Mouse (Mus musculus) limb, embryonic 14.5 days (tissue): Measurements from ENCODE around the gene Urm1. TPM values are rescaled to one million over a fixed set of nuclear protein-coding genes. Genes with fewer than 3 reads are reported as not detected.

Source experiments
- ATAC-seq: fragments of 200-750 bp; cut with Nextera tagmentation; 2 replicates; pipeline ENCODE4 v1.8.0; 2017; ENCODE audit warnings: low read depth, moderate number of reproducible peaks, moderate TSS enrichment; ENCODE audit not compliant: low FRiP score
- DNase-seq: peaks from one replicate; pipeline ENCODE4 v3.0.0-alpha.2; 2015; ENCODE audit warnings: low spot score
- H3K27ac ChIP-seq: fragments of 300-500 bp; sonication (generic); replicated peaks from 2 replicates; pipeline ENCODE4 v1.5.1; 2014; ENCODE audit warnings: low read depth, mild to moderate bottlenecking, low read length, moderate library complexity, mixed read lengths
- H3K27me3 ChIP-seq: fragments of 300-500 bp; sonication (generic); 2 replicates; pipeline ENCODE4 v1.6.1; 2014; ENCODE audit warnings: low read length, mixed read lengths; ENCODE audit not compliant: control insufficient read depth, insufficient read depth
- H3K36me3 ChIP-seq: fragments of 300-500 bp; sonication (generic); 2 replicates; pipeline ENCODE4 v1.6.1; 2014; ENCODE audit warnings: mild to moderate bottlenecking, low read length, moderate library complexity, mixed read lengths; ENCODE audit not compliant: control insufficient read depth, insufficient read depth
- H3K4me1 ChIP-seq: fragments of 300-500 bp; sonication (generic); 2 replicates; pipeline ENCODE4 v1.6.1; 2014; ENCODE audit warnings: antibody characterized with exemption, low read length, mixed read lengths; ENCODE audit not compliant: control insufficient read depth, insufficient read depth
- H3K4me2 ChIP-seq: fragments of 300-500 bp; sonication (generic); replicated peaks from 2 replicates; pipeline ENCODE4 v1.6.1; 2014; ENCODE audit warnings: low read depth, mild to moderate bottlenecking, low read length, moderate library complexity; ENCODE audit not compliant: severe bottlenecking
- H3K4me3 ChIP-seq: fragments of 300-500 bp; sonication (generic); replicated peaks from 2 replicates; pipeline ENCODE4 v1.5.1; 2014; ENCODE audit warnings: low read length
- H3K9ac ChIP-seq: fragments of 300-500 bp; sonication (generic); 2 replicates; pipeline ENCODE4 v1.6.1; 2014; ENCODE audit warnings: mild to moderate bottlenecking, low read depth, low read length, moderate library complexity; ENCODE audit not compliant: severe bottlenecking
- H3K9me3 ChIP-seq: fragments of 300-500 bp; sonication (generic); 2 replicates; pipeline ENCODE4 v1.6.1; 2016; ENCODE audit warnings: low read length; ENCODE audit not compliant: control insufficient read depth
- POLR2A ChIP-seq: fragments of 200-500 bp; IDR thresholded peaks from 2 replicates; pipeline ENCODE4 v1.8.0; 2012; ENCODE audit warnings: inconsistent platforms, mild to moderate bottlenecking, moderate library complexity, borderline replicate concordance; ENCODE audit not compliant: insufficient read depth, insufficient read length; ENCODE audit errors: extremely low read depth
- WGBS: fragments of 180-500 bp; shearing (Covaris S2); extraction: QIAGEN DNeasy Blood & Tissue Kit; methylation state at CpG from one replicate; pipeline ENCODE4 v1.1.7; 2014; 5-methylcytosine and 5-hydroxymethylcytosine counted together
- polyA plus RNA-seq, 2 experiments: library from polyadenylated mRNA; depleted of rRNA in 1 of 2; stranded (reverse) in 1 of 2; unstranded in 1 of 2; fragments of >200 nt; fragmentation: Nextera tagmentation in 1 of 2; extraction: Ambion mirVana in 1 of 2; gene quantifications; 2 replicates each; pipeline versions ENCODE4 v1.2.1 to v1.2.3; 2012 to 2014

Urm1 gene
- polyA plus RNA-seq, 2 experiments = 26.3 to 68.3 TPM

DNA sequence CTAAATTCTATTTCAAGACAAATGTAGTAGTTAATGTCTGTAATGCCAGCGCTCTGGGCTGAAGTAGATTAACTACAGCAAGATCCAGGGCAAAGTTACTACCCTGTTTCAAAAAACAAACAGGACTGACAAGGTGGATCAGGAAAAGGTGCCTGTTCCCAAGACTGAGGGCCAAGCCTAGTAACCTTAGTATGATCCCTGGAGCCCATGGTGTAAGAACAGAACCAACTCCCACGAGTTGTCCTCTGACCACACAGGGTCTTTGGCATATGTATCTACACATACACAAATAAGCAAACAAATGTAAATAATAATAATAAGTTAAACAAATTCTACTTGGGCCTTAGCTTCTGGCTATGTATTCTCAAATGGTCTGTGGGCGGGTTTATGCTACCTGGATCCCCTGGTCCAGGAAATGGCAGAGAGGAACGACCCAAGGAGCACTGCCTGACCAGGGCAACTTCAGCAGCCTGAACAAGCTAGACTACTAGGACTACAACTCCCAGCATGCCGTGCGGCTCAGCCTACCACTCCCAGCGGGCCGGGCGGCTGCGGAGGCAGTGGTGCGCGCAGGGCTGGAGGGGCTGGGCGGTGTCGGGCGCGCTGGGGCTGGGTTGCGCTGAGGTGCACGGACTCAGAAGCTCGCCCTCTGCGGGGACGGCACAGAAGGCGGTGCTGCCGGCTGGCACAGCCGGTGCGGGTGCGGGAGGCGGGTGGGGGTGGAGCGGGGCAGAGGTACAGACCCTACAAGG lies 17.6 kb upstream of the Urm1 start, which contains the start of gene Slc27a4:
Gene Slc27a4 (plus strand): TSS at position 560 of the 752 bp plus-strand sequence.
- Histone ChIP-seq H3K27ac (peak within 1 kb of the TSS; percentile 65), H3K4me1 (peaks cover 12% of the 10 kb centered on the region), H3K4me2 (peak within 1 kb of the TSS; percentile 77), H3K27me3 (no peaks in the 10 kb centered on the region), H3K4me3 (peak within 1 kb of the TSS; percentile 80), H3K9me3 (no peaks in the 10 kb centered on the region), H3K9ac (peak within 1 kb of the TSS; percentile 75), H3K36me3 (peaks cover 24% of the 10 kb centered on the region)
- DNase-seq (peak; percentile 97), ATAC-seq (peak; percentile 96)
- WGBS = 7% methylated on average over 22 of the region's 28 CpGs
- 0 out of 2 replicates have a peak, but pooled peaks have one; percentile 29 for TF ChIP-seq POLR2A

- 0% methylated on average over 31 of the region's 39 CpGs for WGBS
- Histone ChIP-seq H3K9me3 (no peaks in the 10 kb centered on the region), H3K9ac (peak overlapping the region; percentile 75), H3K27ac (peak overlapping the region; percentile 65), H3K4me1 (peaks cover 12% of the 10 kb centered on the region), H3K27me3 (no peaks in the 10 kb centered on the region), H3K4me2 (peak overlapping the region; percentile 77), H3K36me3 (peaks cover 29% of the 10 kb centered on the region), H3K4me3 (peak overlapping the region; percentile 80)
- TF ChIP-seq POLR2A = 0 out of 2 replicates have a peak, but pooled peaks have one; percentile 2
- DNase-seq = no peak
- ATAC-seq = peak; percentile 74
Measured at GRCm38 (mm10) chr2:29802827-29803201, 17.1 kb upstream of the Urm1 start.

- TF ChIP-seq POLR2A = no peak
- Histone ChIP-seq H3K4me2 (peak overlapping the region; percentile 77), H3K27me3 (no peaks in the 10 kb centered on the region), H3K9me3 (no peaks in the 10 kb centered on the region), H3K27ac (no peak overlapping the region), H3K4me3 (peak overlapping the region; percentile 80), H3K36me3 (peaks cover 35% of the 10 kb centered on the region), H3K4me1 (peaks cover 12% of the 10 kb centered on the region), H3K9ac (peak overlapping the region; percentile 75)
- DNase-seq = no peak
- WGBS = 28% methylated on average over 6 of the region's 6 CpGs
- no peak for ATAC-seq
Measured at GRCm38 (mm10) chr2:29803400-29803831, 16.5 kb upstream of the Urm1 start.

DNA sequence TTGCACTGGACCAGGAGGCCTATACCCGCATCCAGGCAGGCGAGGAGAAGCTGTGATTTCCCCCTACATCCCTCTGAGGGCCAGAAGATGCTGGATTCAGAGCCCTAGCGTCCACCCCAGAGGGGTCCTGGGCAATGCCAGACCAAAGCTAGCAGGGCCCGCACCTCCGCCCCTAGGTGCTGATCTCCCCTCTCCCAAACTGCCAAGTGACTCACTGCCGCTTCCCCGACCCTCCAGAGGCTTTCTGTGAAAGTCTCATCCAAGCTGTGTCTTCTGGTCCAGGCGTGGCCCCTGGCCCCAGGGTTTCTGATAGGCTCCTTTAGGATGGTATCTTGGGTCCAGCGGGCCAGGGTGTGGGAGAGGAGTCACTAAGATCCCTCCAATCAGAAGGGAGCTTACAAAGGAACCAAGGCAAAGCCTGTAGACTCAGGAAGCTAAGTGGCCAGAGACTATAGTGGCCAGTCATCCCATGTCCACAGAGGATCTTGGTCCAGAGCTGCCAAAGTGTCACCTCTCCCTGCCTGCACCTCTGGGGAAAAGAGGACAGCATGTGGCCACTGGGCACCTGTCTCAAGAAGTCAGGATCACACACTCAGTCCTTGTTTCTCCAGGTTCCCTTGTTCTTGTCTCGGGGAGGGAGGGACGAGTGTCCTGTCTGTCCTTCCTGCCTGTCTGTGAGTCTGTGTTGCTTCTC lies 4.0 kb upstream of the Urm1 start:
- Histone ChIP-seq H3K36me3 (peaks cover 58% of the 10 kb centered on the region), H3K27me3 (no peaks in the 10 kb centered on the region), H3K4me2 (no peak overlapping the region), H3K27ac (no peak overlapping the region), H3K4me3 (no peak overlapping the region), H3K4me1 (peaks cover 7% of the 10 kb centered on the region), H3K9ac (no peak overlapping the region), H3K9me3 (no peaks in the 10 kb centered on the region)
- WGBS = 79% methylated on average over 10 of the region's 11 CpGs
- no peak for TF ChIP-seq POLR2A
- DNase-seq = no peak
- no peak for ATAC-seq

DNA sequence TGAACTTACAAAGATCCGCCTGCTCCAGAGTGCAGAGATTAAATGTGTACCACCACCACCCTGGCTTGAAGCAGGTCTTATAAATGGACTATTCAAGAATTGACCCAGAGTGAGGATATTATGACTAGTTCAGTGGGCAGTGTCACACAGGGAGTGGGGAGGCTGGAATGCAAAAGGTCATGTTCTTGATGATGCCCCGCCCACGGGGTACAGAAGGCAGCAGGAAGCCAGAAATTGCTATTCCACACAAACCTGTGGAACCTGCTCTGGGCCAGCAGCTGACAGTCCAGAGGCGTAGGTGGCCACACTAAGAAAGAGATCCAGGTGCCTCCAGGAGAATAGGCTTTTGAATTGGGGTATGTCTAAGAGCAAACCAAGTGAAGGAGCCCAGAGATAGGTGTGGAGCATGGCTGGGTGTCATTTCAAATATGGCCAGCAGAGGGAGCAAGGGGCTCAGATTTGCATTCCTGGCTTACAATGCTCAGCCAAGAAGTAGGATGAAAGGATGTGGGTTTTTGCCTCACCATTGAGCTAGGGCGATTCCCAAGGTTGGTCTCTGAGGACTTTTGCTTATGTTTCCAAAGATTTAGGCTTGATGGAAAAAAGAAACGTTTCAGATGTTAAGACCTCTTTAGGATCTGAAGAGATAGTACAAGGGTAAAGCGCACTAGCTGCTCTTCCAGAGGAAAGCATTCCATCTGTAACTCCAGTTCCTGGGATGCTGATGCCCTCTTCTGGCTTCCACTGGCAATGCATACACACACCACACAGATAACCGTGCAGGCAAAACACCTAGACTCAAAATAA lies 2.2 kb upstream of the Urm1 start:
- no peak overlapping the region for H3K9ac ChIP-seq
- ATAC-seq (peak; percentile 78), DNase-seq (peak; percentile 88)
- WGBS = 36% methylated on average over 8 of the region's 8 CpGs
- 0 out of 2 replicates have a peak overlapping the region, but pooled peaks have one; percentile 14 for H3K27ac ChIP-seq
- H3K36me3 ChIP-seq = peaks cover 41% of the 10 kb centered on the region
- peak overlapping the region; percentile 24; the same call in 1 of the 2 replicates for H3K4me2 ChIP-seq
- H3K4me3 ChIP-seq = no peak overlapping the region
- TF ChIP-seq POLR2A = no peak
- no peaks in the 10 kb centered on the region for H3K27me3 ChIP-seq
- no peaks in the 10 kb centered on the region for H3K9me3 ChIP-seq
- H3K4me1 ChIP-seq = peaks cover 10% of the 10 kb centered on the region
